Mouse (Mus musculus): Measurements from ENCODE around the gene Wif1.

The Wif1 gene

GRCm38 (mm10) chr10:121033826-121034568 lies at the start of gene Wif1:
Wif1 (plus strand) TSS chr10:121033960.
- WGBS: under 1% methylated on average over 49 of the region's 49 CpGs

GRCm38 (mm10) chr10:121002135-121002534 lies 31.6 kb upstream of the Wif1 start:
- WGBS: 65% methylated on average over 2 of the region's 2 CpGs

GRCm38 (mm10) chr10:121011496-121011895 lies 22.3 kb upstream of the Wif1 start:
- WGBS: 92% methylated on average over 4 of the region's 4 CpGs

- WGBS: 87% methylated on average over 8 of the region's 8 CpGs
Observed at GRCm38 (mm10) chr10:121016291-121016690, 17.5 kb upstream of the Wif1 start.

- WGBS: 44% methylated on average over 18 of the region's 18 CpGs
Observed at GRCm38 (mm10) chr10:121016711-121017503, 16.9 kb upstream of the Wif1 start.

- 82% methylated on average over 5 of the region's 5 CpGs for WGBS
Observed at GRCm38 (mm10) chr10:121022951-121023350, 10.8 kb upstream of the Wif1 start.

GRCm38 (mm10) chr10:121031802-121032201 lies 2.0 kb upstream of the Wif1 start:
- 8% methylated on average over 7 of the region's 7 CpGs for WGBS

- WGBS: under 1% methylated on average over 25 of the region's 25 CpGs
Observed at GRCm38 (mm10) chr10:121033128-121033791, 500 bp upstream of the Wif1 start.

- WGBS: 21% methylated on average over 5 of the region's 5 CpGs
Observed at GRCm38 (mm10) chr10:121034569-121034947, 798 bp downstream of the Wif1 start.

- WGBS: 83% methylated on average over 4 of the region's 4 CpGs
Observed at GRCm38 (mm10) chr10:121038556-121039284, 5.0 kb downstream of the Wif1 start.

- WGBS: 63% methylated on average over 14 of the region's 14 CpGs
Observed at GRCm38 (mm10) chr10:121040911-121041310, 7.2 kb downstream of the Wif1 start.

GRCm38 (mm10) chr10:121047440-121047839 lies 13.7 kb downstream of the Wif1 start:
- 72% methylated on average over 10 of the region's 10 CpGs for WGBS

GRCm38 (mm10) chr10:121052076-121052475 lies 18.3 kb downstream of the Wif1 start:
- WGBS: 92% methylated on average over 6 of the region's 6 CpGs

GRCm38 (mm10) chr10:121055452-121056188 lies 21.9 kb downstream of the Wif1 start:
- 37% methylated on average over 13 of the region's 13 CpGs for WGBS

GRCm38 (mm10) chr10:121056823-121057222 lies 23.1 kb downstream of the Wif1 start:
- WGBS: 79% methylated on average over 6 of the region's 6 CpGs

- WGBS: 71% methylated on average over 23 of the region's 23 CpGs
Observed at GRCm38 (mm10) chr10:121059043-121060003, 25.6 kb downstream of the Wif1 start.

GRCm38 (mm10) chr10:121061336-121061835 lies 27.6 kb downstream of the Wif1 start:
- whole genome bisulfite sequencing: 76% methylated on average over 5 of the region's 5 CpGs

GRCm38 (mm10) chr10:121062704-121063103 lies 28.9 kb downstream of the Wif1 start:
- whole genome bisulfite sequencing: 86% methylated on average over 8 of the region's 8 CpGs

GRCm38 (mm10) chr10:121067416-121067951 lies 33.7 kb downstream of the Wif1 start:
- 76% methylated on average over 7 of the region's 7 CpGs for WGBS
